Mouse (Mus musculus): ENCODE data around the gene Fgf2.

DNA sequence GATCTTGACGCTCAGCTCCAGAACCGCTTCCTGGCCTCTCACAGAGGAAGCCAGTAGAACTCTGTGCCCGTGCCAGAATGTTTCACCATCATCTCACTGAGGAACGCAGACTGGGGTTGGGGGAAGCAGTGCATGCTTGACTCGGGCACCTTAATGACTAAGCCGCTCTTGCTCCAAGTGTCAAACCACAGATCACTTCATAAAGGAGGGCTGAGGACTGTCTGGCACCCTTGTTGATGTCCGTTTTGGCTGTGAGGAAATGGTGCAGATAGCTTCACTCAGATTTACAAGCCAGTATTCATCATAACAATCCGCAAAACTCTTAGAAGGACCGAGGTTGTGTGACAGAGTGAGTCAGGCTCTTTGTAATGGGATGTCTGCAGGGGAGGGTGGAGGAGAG is 12.6 kb downstream of the Fgf2 start:
- no peak for TF ChIP-seq CTCF (IDR thresholded peaks at IDR 0.05; ENCODE audit: control insufficient read depth, insufficient read depth, insufficient read length)
- TF ChIP-seq MYOG (IDR thresholded peaks at IDR 0.05; ENCODE audit: control insufficient read depth, extremely low read depth, insufficient read length), result no peak
- no peak for TF ChIP-seq USF1 (IDR thresholded peaks at IDR 0.05; ENCODE audit: low read depth)
- no peak for TF ChIP-seq MAX (IDR thresholded peaks at IDR 0.05)
